Comparison of ENCODE assay signal across 17 mouse cellular contexts in genomic region chr8:36041222-36041864, GRCm38 (mm10).
DNase-seq lines count a peak whose midpoint lies in the region; ATAC-seq and TF ChIP-seq lines count a peak whose summit lies in the region.
"Had no signal": no experiment of that assay in that cellular context is flagged by ENCODE, and none has a peak within 500 bp of the region (broad histone marks: within the 10 kb centered on the region; RNA-seq: fewer than 3 reads in every experiment).

No protein-coding gene starts in this region.

- TF ChIP-seq EP300 in stomach, postnatal 0 days (optimal IDR thresholded peaks at IDR 0.05): no peak

- no peaks in the 10 kb centered on the region for H3K27me3 ChIP-seq in embryonic facial prominence, embryonic 13.5 days
- H3K27me3 ChIP-seq in embryonic facial prominence, embryonic 10.5 days (replicated peaks; ENCODE audit: low read depth, poor library complexity, severe bottlenecking): no peaks in the 10 kb centered on the region
- no peaks in the 10 kb centered on the region for H3K27me3 ChIP-seq in embryonic facial prominence, embryonic 14.5 days (replicated peaks; ENCODE audit: control insufficient read depth, insufficient read depth, low read length)
- no peaks in the 10 kb centered on the region for H3K27me3 ChIP-seq in stomach, postnatal 0 days (ENCODE audit: control insufficient read depth, insufficient read depth, low read length)
- H3K27me3 ChIP-seq: embryonic facial prominence, embryonic 12.5 days; heart, embryonic 12.5 days; hindbrain, embryonic 15.5 days; limb, embryonic 12.5 days; liver, embryonic 12.5 days had no signal

- no peak overlapping the region for H3K4me3 ChIP-seq in embryonic facial prominence, embryonic 13.5 days
- no peak overlapping the region for H3K4me3 ChIP-seq in embryonic facial prominence, embryonic 10.5 days
- H3K4me3 ChIP-seq in embryonic facial prominence, embryonic 14.5 days (ENCODE audit: low read depth, low read length): no peak overlapping the region
- H3K4me3 ChIP-seq in stomach, postnatal 0 days (ENCODE audit: low read depth, low read length): no peak overlapping the region
- H3K4me3 ChIP-seq: embryonic facial prominence, embryonic 12.5 days; gastrocnemius, adult 2 months; heart, embryonic 12.5 days; hindbrain, embryonic 15.5 days; limb, embryonic 12.5 days; liver, embryonic 12.5 days had no signal

- no peaks in the 10 kb centered on the region for H3K9me3 ChIP-seq in embryonic facial prominence, embryonic 13.5 days
- 0 out of 2 replicates have a peak, but pooled peaks cover 2% of the 10 kb centered on the region for H3K9me3 ChIP-seq in embryonic facial prominence, embryonic 10.5 days
- H3K9me3 ChIP-seq in embryonic facial prominence, embryonic 14.5 days (ENCODE audit: control insufficient read depth, low read length): peaks cover 3% of the 10 kb centered on the region; the same call in 1 of the 2 replicates
- H3K9me3 ChIP-seq in stomach, postnatal 0 days (ENCODE audit: control insufficient read depth, low read length): peaks cover 4% of the 10 kb centered on the region; the same call in 1 of the 2 replicates
- H3K9me3 ChIP-seq: embryonic facial prominence, embryonic 12.5 days; hindbrain, embryonic 15.5 days; liver, embryonic 12.5 days had no signal

- DNase-seq in embryonic facial prominence, embryonic 10.5 days (ENCODE audit: low spot score): no peak
- DNase-seq in embryonic facial prominence, embryonic 14.5 days (ENCODE audit: low spot score): peak; percentile 30
- peak; percentile 77 for DNase-seq in thymus, postnatal 25 days
- DNase-seq in stomach, postnatal 0 days (ENCODE audit: low spot score): no peak
- DNase-seq in heart, adult 8-10 months (ENCODE audit: low spot score): no peak
- no peak for DNase-seq in cerebellum, postnatal 10 days
- DNase-seq: cerebellum, adult 2 months; gastrocnemius, adult 2 months; lung, adult 2 months had no signal

- no peak overlapping the region for H3K4me2 ChIP-seq in embryonic facial prominence, embryonic 13.5 days
- H3K4me2 ChIP-seq in embryonic facial prominence, embryonic 14.5 days (ENCODE audit: low read depth, low read length): no peak overlapping the region
- H3K4me2 ChIP-seq in stomach, postnatal 0 days (replicated peaks; ENCODE audit: low read depth): no peak overlapping the region
- H3K4me2 ChIP-seq: embryonic facial prominence, embryonic 12.5 days; heart, embryonic 12.5 days; hindbrain, embryonic 15.5 days; limb, embryonic 12.5 days; liver, embryonic 12.5 days had no signal

- H3K27ac ChIP-seq in embryonic facial prominence, embryonic 13.5 days: no peak overlapping the region
- no peak overlapping the region for H3K27ac ChIP-seq in embryonic facial prominence, embryonic 10.5 days (replicated peaks)
- H3K27ac ChIP-seq in embryonic facial prominence, embryonic 14.5 days (replicated peaks; ENCODE audit: low read depth, low read length): no peak overlapping the region
- no peak overlapping the region for H3K27ac ChIP-seq in stomach, postnatal 0 days (replicated peaks)
- H3K27ac ChIP-seq: embryonic facial prominence, embryonic 12.5 days; gastrocnemius, adult 2 months; hindbrain, embryonic 15.5 days; limb, embryonic 12.5 days; liver, embryonic 12.5 days had no signal

- ATAC-seq in embryonic facial prominence, embryonic 13.5 days (ENCODE audit: insufficient number of reproducible peaks, insufficient read depth, low FRiP score, low TSS enrichment, low read depth): 0 out of 2 replicates have a peak, but pooled peaks have one; percentile 62
- ATAC-seq in embryonic facial prominence, embryonic 14.5 days (ENCODE audit: low read depth): peak; percentile 73
- peak; percentile 48; the same call in 1 of the 2 replicates for ATAC-seq in neutrophil, adult 5-6 weeks (ENCODE audit: extremely low read depth, insufficient number of reproducible peaks, low FRiP score, poor library complexity, severe bottlenecking)
- no peak for ATAC-seq in stomach, postnatal 0 days (ENCODE audit: low FRiP score, low TSS enrichment)
- ATAC-seq: intestine, postnatal 0 days; liver, embryonic 12.5 days had no signal

- TF ChIP-seq CTCF in stomach, postnatal 0 days (IDR thresholded peaks at IDR 0.05; ENCODE audit: low read depth): no peak

- WGBS in embryonic facial prominence, embryonic 13.5 days: 62% methylated on average over 6 of the region's 6 CpGs
- 78% methylated on average over 6 of the region's 6 CpGs for WGBS in embryonic facial prominence, embryonic 10.5 days
- 61% methylated on average over 6 of the region's 6 CpGs for WGBS in embryonic facial prominence, embryonic 14.5 days
- WGBS in stomach, postnatal 0 days: 65% methylated on average over 6 of the region's 6 CpGs

- H3K36me3 ChIP-seq in embryonic facial prominence, embryonic 13.5 days: no peaks in the 10 kb centered on the region
- H3K36me3 ChIP-seq in embryonic facial prominence, embryonic 10.5 days (replicated peaks): no peaks in the 10 kb centered on the region
- no peaks in the 10 kb centered on the region for H3K36me3 ChIP-seq in embryonic facial prominence, embryonic 14.5 days (ENCODE audit: control insufficient read depth, insufficient read depth, low read length)
- no peaks in the 10 kb centered on the region for H3K36me3 ChIP-seq in stomach, postnatal 0 days (ENCODE audit: control insufficient read depth, insufficient read depth, low read length)
- H3K36me3 ChIP-seq: embryonic facial prominence, embryonic 12.5 days; heart, embryonic 12.5 days; hindbrain, embryonic 15.5 days; limb, embryonic 12.5 days; liver, embryonic 12.5 days had no signal

- H3K4me1 ChIP-seq in embryonic facial prominence, embryonic 13.5 days: no peaks in the 10 kb centered on the region
- H3K4me1 ChIP-seq in embryonic facial prominence, embryonic 10.5 days: no peaks in the 10 kb centered on the region
- no peaks in the 10 kb centered on the region for H3K4me1 ChIP-seq in embryonic facial prominence, embryonic 14.5 days (ENCODE audit: control insufficient read depth, insufficient read depth, low read length)
- H3K4me1 ChIP-seq in stomach, postnatal 0 days (replicated peaks; ENCODE audit: control insufficient read depth, insufficient read depth): no peaks in the 10 kb centered on the region
- H3K4me1 ChIP-seq: embryonic facial prominence, embryonic 12.5 days; hindbrain, embryonic 15.5 days; limb, embryonic 12.5 days; liver, embryonic 12.5 days had no signal

- H3K9ac ChIP-seq in embryonic facial prominence, embryonic 13.5 days: no peak overlapping the region
- H3K9ac ChIP-seq in embryonic facial prominence, embryonic 14.5 days (ENCODE audit: low read depth, low read length): no peak overlapping the region
- no peak overlapping the region for H3K9ac ChIP-seq in stomach, postnatal 0 days (ENCODE audit: low read length)
- H3K9ac ChIP-seq: embryonic facial prominence, embryonic 12.5 days; heart, embryonic 12.5 days; hindbrain, embryonic 15.5 days; limb, embryonic 12.5 days; liver, embryonic 12.5 days had no signal

Comparison
In these comparisons a context has a peak if more than half of its experiments do, and no peak if none do; other contexts are left out.
1. DNase-seq: peak in embryonic facial prominence, embryonic 14.5 days (single experiment) and thymus, postnatal 25 days (single experiment); none in embryonic facial prominence, embryonic 10.5 days (single experiment), stomach, postnatal 0 days (single experiment), heart, adult 8-10 months (single experiment) and cerebellum, postnatal 10 days (0 of 2).